Mouse (Mus musculus): ENCODE measurements around the gene Wdr38. TPM values are rescaled to one million over a fixed set of nuclear protein-coding genes. Genes with fewer than 3 reads are reported as not detected.

The Wdr38 gene
- polyA plus RNA-seq, 1 experiment, result 0.13 TPM

GRCm38 (mm10) chr2:39031611-39032010 lies 34.3 kb downstream of the Wdr38 start:
- WGBS, result 100% methylated on average over 1 of the region's 1 CpGs
- Histone ChIP-seq H3K36me3 (ENCODE audit: control insufficient read depth, insufficient read depth, low read length) (peaks cover 63% of the 10 kb centered on the region), H3K27ac (ENCODE audit: insufficient read depth, low read depth, low read length) (no peak overlapping the region), H3K4me3 (ENCODE audit: low read depth, low read length) (no peak overlapping the region), H3K4me1 (ENCODE audit: control insufficient read depth, insufficient read depth, insufficient read length, low read length) (no peaks in the 10 kb centered on the region), H3K27me3 (ENCODE audit: control insufficient read depth, insufficient read depth, low read length) (no peaks in the 10 kb centered on the region)
- TF ChIP-seq CTCF (IDR thresholded peaks at IDR 0.05; ENCODE audit: extremely low read depth, insufficient read length, insufficient replicate concordance, low read depth, low read length) (no peak), POLR2A (IDR thresholded peaks at IDR 0.05; ENCODE audit: low read depth, low read length) (no peak)

GRCm38 (mm10) chr2:39040215-39040614 lies 42.9 kb downstream of the Wdr38 start:
- H3K36me3 ChIP-seq (ENCODE audit: control insufficient read depth, insufficient read depth, low read length), result peaks cover 57% of the 10 kb centered on the region
- no peak overlapping the region for H3K4me3 ChIP-seq (ENCODE audit: low read depth, low read length)
- WGBS, result 95% methylated on average over 1 of the region's 1 CpGs
- no peaks in the 10 kb centered on the region for H3K27me3 ChIP-seq (ENCODE audit: control insufficient read depth, insufficient read depth, low read length)
- H3K4me1 ChIP-seq (ENCODE audit: control insufficient read depth, insufficient read depth, insufficient read length, low read length), result no peaks in the 10 kb centered on the region
- H3K27ac ChIP-seq (ENCODE audit: insufficient read depth, low read depth, low read length), result no peak overlapping the region
- TF ChIP-seq CTCF (IDR thresholded peaks at IDR 0.05; ENCODE audit: extremely low read depth, insufficient read length, insufficient replicate concordance, low read depth, low read length), result no peak
- TF ChIP-seq POLR2A (IDR thresholded peaks at IDR 0.05; ENCODE audit: low read depth, low read length), result no peak

- H3K27me3 ChIP-seq (ENCODE audit: control insufficient read depth, insufficient read depth, low read length), result no peaks in the 10 kb centered on the region
- H3K36me3 ChIP-seq (ENCODE audit: control insufficient read depth, insufficient read depth, low read length), result peaks cover 62% of the 10 kb centered on the region
- 96% methylated on average over 1 of the region's 1 CpGs for WGBS
- TF ChIP-seq POLR2A (IDR thresholded peaks at IDR 0.05; ENCODE audit: low read depth, low read length) (no peak), CTCF (IDR thresholded peaks at IDR 0.05; ENCODE audit: extremely low read depth, insufficient read length, insufficient replicate concordance, low read depth, low read length) (no peak)
- no peak overlapping the region for H3K4me3 ChIP-seq (ENCODE audit: low read depth, low read length)
- H3K4me1 ChIP-seq (ENCODE audit: control insufficient read depth, insufficient read depth, insufficient read length, low read length), result no peaks in the 10 kb centered on the region
- H3K27ac ChIP-seq (ENCODE audit: insufficient read depth, low read depth, low read length), result no peak overlapping the region
Observed at GRCm38 (mm10) chr2:39048515-39048914, 51.2 kb downstream of the Wdr38 start.

Other genes with a start within 250 kb of the Wdr38 start
- gene Nr6a1, start 69.8 kb upstream of the Wdr38 start, polyA plus RNA-seq (2012; rRNA removed), result 1.8 and 7.2 TPM in 2 replicates
- gene Olfml2a, start 65.5 kb upstream of the Wdr38 start, polyA plus RNA-seq (2012; rRNA removed), result 0.62 and 1.5 TPM in 2 replicates
- 22.8 and 23.5 TPM in 2 replicates for gene Arpc5l, start 7.9 kb downstream of the Wdr38 start, polyA plus RNA-seq (2012; rRNA removed)
- gene Rpl35, start 8.1 kb downstream of the Wdr38 start, polyA plus RNA-seq (2012; rRNA removed), result 34.0 and 67.2 TPM in 2 replicates
- gene Golga1, start 68.1 kb downstream of the Wdr38 start, polyA plus RNA-seq (2012; rRNA removed), result 5.2 and 10.4 TPM in 2 replicates
- gene Scai, start 193.3 kb downstream of the Wdr38 start, polyA plus RNA-seq (2012; rRNA removed), result 0.03 and 0.24 TPM in 2 replicates
- gene Ppp6c, start 229.0 kb downstream of the Wdr38 start, polyA plus RNA-seq (2012; rRNA removed), result 4.3 and 8.9 TPM in 2 replicates